Mouse (Mus musculus): ENCODE measurements around the gene Nccrp1.
"Not testable (repeated sequence)": the region's sequence is repeated elsewhere in the genome, so short reads cannot be mapped to it uniquely, and the experiment has no call there.

Gene Nccrp1

GRCm38 (mm10) chr7:28568253-28568652 is 21.2 kb upstream of the Nccrp1 start:
- peak; percentile 62 to 79 for DNase-seq

GRCm38 (mm10) chr7:28567539-28567938 is 20.5 kb upstream of the Nccrp1 start:
- DNase-seq = no peak

GRCm38 (mm10) chr7:28565407-28565806 is 18.4 kb upstream of the Nccrp1 start:
- DNase-seq = no peak

- DNase-seq = no peak
These were observed 15.9 kb upstream of the Nccrp1 start for GRCm38 (mm10) chr7:28562951-28563350.

- DNase-seq = no peak
These were observed 15.3 kb upstream of the Nccrp1 start for GRCm38 (mm10) chr7:28562371-28562770.

GRCm38 (mm10) chr7:28561967-28562366 is 14.9 kb upstream of the Nccrp1 start:
- no peak for DNase-seq

- DNase-seq = no peak
These were observed 13.8 kb upstream of the Nccrp1 start for GRCm38 (mm10) chr7:28560856-28561255.

- peak; percentile 78 to 89 for DNase-seq
These were observed 11.4 kb upstream of the Nccrp1 start for GRCm38 (mm10) chr7:28558486-28558885.

GRCm38 (mm10) chr7:28557708-28558107 is 10.7 kb upstream of the Nccrp1 start:
- peak in 1 of 2 experiments; percentile 35 for DNase-seq

- DNase-seq = peak in 1 of 2 experiments; percentile 31
These were observed 10.0 kb upstream of the Nccrp1 start for GRCm38 (mm10) chr7:28557069-28557468.

- DNase-seq = no peak
These were observed 9.0 kb upstream of the Nccrp1 start for GRCm38 (mm10) chr7:28555939-28556535.

- DNase-seq = peak in 1 of 2 experiments; percentile 26
These were observed 6.0 kb upstream of the Nccrp1 start for GRCm38 (mm10) chr7:28553076-28553475.

- DNase-seq = peak in 1 of 2 experiments; percentile 28
These were observed 574 bp upstream of the Nccrp1 start for GRCm38 (mm10) chr7:28547628-28548027.

GRCm38 (mm10) chr7:28546649-28547048 is 405 bp downstream of the Nccrp1 start:
- DNase-seq = peak in 1 of 2 experiments; percentile 28

GRCm38 (mm10) chr7:28545891-28546210 is 1.2 kb downstream of the Nccrp1 start:
- DNase-seq = peak in 1 of 2 experiments; percentile 22

GRCm38 (mm10) chr7:28545048-28545890 is 1.8 kb downstream of the Nccrp1 start:
- DNase-seq = peak; percentile 54 to 74

- DNase-seq = peak; percentile 60 to 85
These were observed 2.9 kb downstream of the Nccrp1 start for GRCm38 (mm10) chr7:28544051-28544601.

- DNase-seq = peak in 1 of 2 experiments; percentile 22
These were observed 6.5 kb downstream of the Nccrp1 start, which contains the start of gene Sycn for GRCm38 (mm10) chr7:28540526-28540925. TSS of gene Sycn (plus strand) at chr7:28540885.

- DNase-seq = not testable (repeated sequence)
These were observed 8.2 kb downstream of the Nccrp1 start for GRCm38 (mm10) chr7:28538886-28539285.

GRCm38 (mm10) chr7:28532005-28532404 is 15.0 kb downstream of the Nccrp1 start:
- DNase-seq = no peak

- DNase-seq = peak; percentile 91
These were observed 18.9 kb downstream of the Nccrp1 start for GRCm38 (mm10) chr7:28527922-28528719.

GRCm38 (mm10) chr7:28522536-28522935 is 24.5 kb downstream of the Nccrp1 start, which contains the start of gene Ifnl3:
TSS of gene Ifnl3 (plus strand) at chr7:28522836.
- not testable (repeated sequence) for DNase-seq

- DNase-seq = no peak
These were observed 35.6 kb downstream of the Nccrp1 start for GRCm38 (mm10) chr7:28511441-28511840.

Data from kidney, postnatal 25 days (tissue).